Mouse (Mus musculus): Measurements from ENCODE around the gene Rcn3.
A peak's percentile ranks its signal among the peaks of the same experiment; 100 is the strongest.

DNA sequence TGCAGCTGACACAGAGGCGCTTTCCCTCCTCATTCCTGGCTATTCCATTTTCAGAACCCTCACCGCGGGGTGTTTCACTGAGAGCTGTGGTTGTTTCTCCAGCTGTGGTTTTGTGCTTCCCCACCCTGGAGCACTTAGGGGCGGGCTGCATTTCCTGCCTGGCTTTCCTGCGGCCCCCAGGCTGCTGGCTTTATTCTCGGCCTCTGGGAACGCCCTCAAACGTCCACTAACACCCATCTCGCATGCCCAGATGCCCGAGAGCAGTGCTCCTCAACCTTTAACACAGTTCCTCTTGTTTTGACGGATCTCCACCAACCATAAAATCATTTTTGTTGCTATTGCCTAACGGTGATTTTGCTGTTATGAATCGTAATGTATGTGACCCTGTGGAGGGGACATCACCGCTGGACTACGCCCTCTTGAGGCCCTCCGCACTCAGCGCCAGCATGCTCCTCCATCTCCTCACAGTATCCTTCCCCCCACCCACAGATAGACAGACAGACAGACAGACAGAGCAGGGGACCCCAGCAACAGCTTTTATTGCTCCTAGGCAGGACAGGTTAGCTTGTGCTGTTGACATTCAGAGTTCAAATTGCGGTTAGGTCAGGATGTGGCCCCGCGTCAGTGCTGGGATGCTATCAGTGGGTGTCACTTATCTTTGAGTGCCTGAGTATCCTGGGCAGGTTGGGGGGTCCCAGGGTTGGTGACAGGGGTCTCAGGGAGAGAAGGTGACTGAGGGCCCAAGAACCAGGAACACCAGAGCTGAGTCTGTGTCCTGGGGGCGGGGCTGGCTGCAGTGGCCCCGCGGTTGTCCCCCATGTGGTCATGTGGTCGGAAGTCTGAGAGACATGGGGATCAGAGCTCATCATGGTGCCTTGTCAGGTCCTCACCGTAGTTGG is 9.4 kb downstream of the Rcn3 start:
- peak; percentile 36 for TF ChIP-seq CTCF (IDR thresholded peaks at IDR 0.05; ENCODE audit: low read depth)
- TF ChIP-seq EP300 (IDR thresholded peaks at IDR 0.05; ENCODE audit: low read depth), result no peak

Measured in liver, postnatal 0 days (tissue).